Mouse (Mus musculus) forebrain, embryonic 14.5 days (tissue): ENCODE data around the gene Mlph. TPM values are rescaled to one million over a fixed set of nuclear protein-coding genes. Genes with fewer than 3 reads are reported as not detected.

Experiments
- ATAC-seq: fragments of 200-750 bp; cut with Nextera tagmentation; 2 replicates; pipeline ENCODE4 v1.8.0; 2017; ENCODE audit warnings: mild to moderate bottlenecking, moderate library complexity
- DNase-seq: peaks from one replicate; pipeline ENCODE4 v3.0.0-alpha.2; 2015; ENCODE audit warnings: low spot score
- H3K27ac ChIP-seq: fragments of 300-500 bp; sonication (generic); 2 replicates; pipeline ENCODE4 v1.5.1; 2014; ENCODE audit warnings: low read depth, mild to moderate bottlenecking, control low read depth, low read length, moderate library complexity
- H3K27me3 ChIP-seq: fragments of 300-500 bp; sonication (generic); replicated peaks from 2 replicates; pipeline ENCODE4 v1.6.1; 2014; ENCODE audit warnings: low read length, control low read depth, mixed read lengths; ENCODE audit not compliant: control insufficient read depth, insufficient read depth
- H3K36me3 ChIP-seq: fragments of 300-500 bp; sonication (generic); 2 replicates; pipeline ENCODE4 v1.6.1; 2014; ENCODE audit warnings: low read length, control low read depth; ENCODE audit not compliant: control insufficient read depth, insufficient read depth
- H3K4me1 ChIP-seq: fragments of 300-500 bp; sonication (generic); 2 replicates; pipeline ENCODE4 v1.6.1; 2014; ENCODE audit warnings: antibody characterized with exemption, low read length, control low read depth; ENCODE audit not compliant: control insufficient read depth, insufficient read depth
- H3K4me2 ChIP-seq: fragments of 300-500 bp; sonication (generic); 2 replicates; pipeline ENCODE4 v1.6.1; 2014; ENCODE audit warnings: mild to moderate bottlenecking, control low read depth, low read length
- H3K4me3 ChIP-seq: fragments of 300-500 bp; sonication (generic); 2 replicates; pipeline ENCODE4 v1.5.1; 2014; ENCODE audit warnings: low read depth, low read length, control low read depth
- H3K9ac ChIP-seq: fragments of 300-500 bp; sonication (generic); 2 replicates; pipeline ENCODE4 v1.6.1; 2014; ENCODE audit warnings: mild to moderate bottlenecking, low read length, control low read depth, moderate library complexity
- H3K9me3 ChIP-seq: fragments of 300-500 bp; sonication (generic); replicated peaks from 2 replicates; pipeline ENCODE4 v1.6.1; 2016; ENCODE audit warnings: low read length, control low read depth, mixed read lengths; ENCODE audit not compliant: control insufficient read depth
- WGBS: fragments of 180-500 bp; shearing (Covaris S2); extraction: QIAGEN DNeasy Blood & Tissue Kit; methylation state at CpG from one replicate; pipeline ENCODE4 v1.1.7; 2014; 5-methylcytosine and 5-hydroxymethylcytosine counted together
- polyA plus RNA-seq: library from polyadenylated mRNA; unstranded; fragments of >200 nt; fragmentation: Nextera tagmentation; extraction: Ambion mirVana; gene quantifications from 2 replicates; pipeline ENCODE4 v1.2.1, GENCODE M21; 2014

Mlph gene
- polyA plus RNA-seq, 1 experiment from 2014 or later = 0.05 TPM

GRCm38 (mm10) chr1:90895004-90895403, 19.9 kb upstream of the Mlph start:
- Histone ChIP-seq H3K27ac (no peak overlapping the region), H3K9me3 (no peaks in the 10 kb centered on the region; the same call in 1 of the 2 replicates), H3K9ac (no peak overlapping the region), H3K4me1 (no peaks in the 10 kb centered on the region), H3K27me3 (no peaks in the 10 kb centered on the region), H3K4me2 (no peak overlapping the region), H3K36me3 (no peaks in the 10 kb centered on the region), H3K4me3 (no peak overlapping the region)
- DNase-seq (no peak), ATAC-seq (no peak)
- 89% methylated on average over 3 of the region's 3 CpGs for WGBS

GRCm38 (mm10) chr1:90896281-90896680, 18.6 kb upstream of the Mlph start:
- Histone ChIP-seq H3K4me1 (no peaks in the 10 kb centered on the region), H3K4me2 (no peak overlapping the region), H3K36me3 (no peaks in the 10 kb centered on the region), H3K27me3 (no peaks in the 10 kb centered on the region), H3K27ac (no peak overlapping the region), H3K9me3 (no peaks in the 10 kb centered on the region), H3K9ac (no peak overlapping the region), H3K4me3 (no peak overlapping the region)
- no peak for DNase-seq
- no peak for ATAC-seq
- WGBS = 88% methylated on average over 4 of the region's 4 CpGs

GRCm38 (mm10) chr1:90896741-90897361, 18.0 kb upstream of the Mlph start:
- H3K9ac ChIP-seq = no peak overlapping the region
- 69% methylated on average over 14 of the region's 14 CpGs for WGBS
- DNase-seq (peak; percentile 37), ATAC-seq (no peak)
- no peaks in the 10 kb centered on the region for H3K4me1 ChIP-seq
- H3K9me3 ChIP-seq = no peaks in the 10 kb centered on the region
- H3K4me3 ChIP-seq = no peak overlapping the region
- no peaks in the 10 kb centered on the region for H3K36me3 ChIP-seq
- no peaks in the 10 kb centered on the region for H3K27me3 ChIP-seq
- H3K4me2 ChIP-seq = no peak overlapping the region
- no peak overlapping the region for H3K27ac ChIP-seq

- Histone ChIP-seq H3K4me3 (no peak overlapping the region), H3K36me3 (no peaks in the 10 kb centered on the region), H3K27ac (no peak overlapping the region), H3K27me3 (no peaks in the 10 kb centered on the region), H3K9me3 (no peaks in the 10 kb centered on the region), H3K4me2 (no peak overlapping the region), H3K9ac (no peak overlapping the region), H3K4me1 (no peaks in the 10 kb centered on the region)
- ATAC-seq (no peak), DNase-seq (no peak)
- WGBS = 71% methylated on average over 1 of the region's 1 CpGs
These were observed 16.9 kb upstream of the Mlph start for GRCm38 (mm10) chr1:90898012-90898411.

- Histone ChIP-seq H3K27ac (no peak overlapping the region), H3K4me1 (no peaks in the 10 kb centered on the region), H3K36me3 (no peaks in the 10 kb centered on the region), H3K4me3 (no peak overlapping the region), H3K9ac (no peak overlapping the region), H3K9me3 (no peaks in the 10 kb centered on the region), H3K27me3 (no peaks in the 10 kb centered on the region), H3K4me2 (no peak overlapping the region)
- WGBS = 90% methylated on average over 5 of the region's 5 CpGs
- DNase-seq (no peak), ATAC-seq (no peak)
These were observed 15.1 kb upstream of the Mlph start for GRCm38 (mm10) chr1:90899816-90900215.

- 94% methylated on average over 6 of the region's 6 CpGs for WGBS
- Histone ChIP-seq H3K27ac (no peak overlapping the region), H3K4me1 (no peaks in the 10 kb centered on the region), H3K36me3 (no peaks in the 10 kb centered on the region), H3K9me3 (no peaks in the 10 kb centered on the region), H3K9ac (no peak overlapping the region), H3K4me3 (no peak overlapping the region), H3K27me3 (no peaks in the 10 kb centered on the region), H3K4me2 (no peak overlapping the region)
- ATAC-seq (no peak), DNase-seq (no peak)
These were observed 14.5 kb upstream of the Mlph start for GRCm38 (mm10) chr1:90900406-90900805.

GRCm38 (mm10) chr1:90901246-90901645, 13.6 kb upstream of the Mlph start:
- Histone ChIP-seq H3K27ac (no peak overlapping the region), H3K36me3 (no peaks in the 10 kb centered on the region), H3K9ac (no peak overlapping the region), H3K4me2 (no peak overlapping the region), H3K27me3 (no peaks in the 10 kb centered on the region), H3K9me3 (no peaks in the 10 kb centered on the region), H3K4me1 (no peaks in the 10 kb centered on the region), H3K4me3 (no peak overlapping the region)
- ATAC-seq (no peak), DNase-seq (no peak)
- WGBS = 49% methylated on average over 4 of the region's 4 CpGs

GRCm38 (mm10) chr1:90901681-90902208, 13.1 kb upstream of the Mlph start:
- WGBS = 81% methylated on average over 6 of the region's 6 CpGs
- no peak overlapping the region for H3K4me3 ChIP-seq
- H3K27ac ChIP-seq = no peak overlapping the region
- H3K36me3 ChIP-seq = no peaks in the 10 kb centered on the region
- ATAC-seq (no peak), DNase-seq (no peak)
- no peaks in the 10 kb centered on the region for H3K9me3 ChIP-seq
- H3K27me3 ChIP-seq = no peaks in the 10 kb centered on the region
- no peak overlapping the region for H3K4me2 ChIP-seq
- no peak overlapping the region for H3K9ac ChIP-seq
- no peaks in the 10 kb centered on the region for H3K4me1 ChIP-seq

GRCm38 (mm10) chr1:90902751-90903150, 12.1 kb upstream of the Mlph start:
- no peak for DNase-seq
- 83% methylated on average over 3 of the region's 3 CpGs for WGBS
- Histone ChIP-seq H3K27ac (no peak overlapping the region), H3K9me3 (no peaks in the 10 kb centered on the region), H3K4me1 (no peaks in the 10 kb centered on the region), H3K4me3 (no peak overlapping the region), H3K27me3 (no peaks in the 10 kb centered on the region), H3K4me2 (no peak overlapping the region), H3K36me3 (no peaks in the 10 kb centered on the region), H3K9ac (no peak overlapping the region)
- no peak for ATAC-seq
